Mouse (Mus musculus): ENCODE measurements around the gene Zbtb32.

Gene Zbtb32

DNA sequence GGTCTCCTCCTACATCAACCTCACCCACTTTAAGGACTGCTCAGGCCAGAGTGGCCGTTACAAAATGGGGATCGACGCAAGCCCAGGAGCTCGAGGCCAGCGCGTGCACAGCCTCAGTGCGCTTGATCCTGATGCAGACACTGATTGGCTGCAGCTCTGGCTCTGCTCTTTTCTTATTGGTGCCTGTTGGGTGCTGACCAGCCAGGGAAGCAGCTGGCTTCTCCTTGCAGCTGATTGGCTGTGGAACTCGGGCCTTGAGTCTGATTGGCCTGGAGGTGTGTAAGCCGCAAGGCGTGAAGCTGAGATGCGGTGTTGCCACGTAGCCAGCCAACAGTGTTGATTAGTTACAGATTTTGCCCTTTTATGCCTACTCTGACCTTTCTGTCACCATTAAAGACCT is at the start of gene Zbtb32:
Gene Zbtb32, minus strand, starts transcription at position 124 of the 400 bp plus-strand sequence.
- DNase-seq (ENCODE audit: low read depth, low spot score), result no peak

GRCm38 (mm10) chr7:30639083-30639482 is 40.4 kb upstream of the Zbtb32 start:
- DNase-seq (ENCODE audit: low read depth, low spot score), result no peak

GRCm38 (mm10) chr7:30636395-30636794 is 37.7 kb upstream of the Zbtb32 start:
- no peak for DNase-seq (ENCODE audit: low read depth, low spot score)

- no peak for DNase-seq (ENCODE audit: low read depth, low spot score)
Observed at GRCm38 (mm10) chr7:30635752-30636151, 37.0 kb upstream of the Zbtb32 start, which contains the start of gene Etv2. TSS of gene Etv2 (minus strand) at chr7:30635852.

DNA sequence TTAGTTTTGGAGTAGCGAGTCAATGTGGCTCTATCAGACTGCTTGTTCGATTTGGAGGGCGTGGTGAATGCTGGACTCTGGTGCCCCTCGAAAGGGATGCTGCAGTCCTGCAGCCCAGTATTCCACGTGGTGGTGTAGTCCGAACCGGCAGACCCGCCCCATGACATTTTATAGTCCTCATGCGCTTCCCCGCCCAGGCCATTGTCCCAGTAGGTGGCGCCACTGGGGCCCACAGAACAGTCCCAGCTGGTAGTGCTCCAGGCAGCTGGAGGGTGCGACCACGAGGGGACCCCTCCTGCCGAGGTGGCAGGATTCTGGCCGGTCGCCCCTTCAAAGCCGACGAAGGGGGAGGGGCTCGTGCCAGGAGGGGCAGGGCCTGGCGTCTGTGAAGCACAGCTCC is 35.9 kb upstream of the Zbtb32 start:
- DNase-seq (ENCODE audit: low read depth, low spot score), result no peak

GRCm38 (mm10) chr7:30633762-30634412 is 35.2 kb upstream of the Zbtb32 start:
- DNase-seq (ENCODE audit: low read depth, low spot score), result no peak

DNA sequence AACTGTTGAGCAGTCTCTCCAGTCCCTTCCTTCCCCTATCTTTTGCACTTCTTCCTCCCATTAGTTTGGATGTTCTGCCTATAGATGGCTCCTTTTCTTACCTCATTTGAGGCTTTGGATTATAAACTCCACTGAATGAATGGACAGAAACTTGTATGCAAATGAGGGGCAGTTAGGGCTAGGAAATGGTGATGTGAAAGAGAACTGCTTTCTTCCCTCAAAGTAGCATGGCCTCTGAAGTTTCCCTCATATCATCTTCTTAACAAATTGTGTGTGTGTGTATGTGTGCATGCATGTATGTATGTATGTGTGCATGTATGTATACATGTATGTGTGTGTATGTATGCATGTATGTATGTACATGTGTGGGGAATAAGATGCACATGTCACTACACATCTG is 30.3 kb upstream of the Zbtb32 start:
- DNase-seq (ENCODE audit: low read depth, low spot score), result no peak

GRCm38 (mm10) chr7:30626647-30627046 is 27.9 kb upstream of the Zbtb32 start:
- no peak for DNase-seq (ENCODE audit: low read depth, low spot score)

DNA sequence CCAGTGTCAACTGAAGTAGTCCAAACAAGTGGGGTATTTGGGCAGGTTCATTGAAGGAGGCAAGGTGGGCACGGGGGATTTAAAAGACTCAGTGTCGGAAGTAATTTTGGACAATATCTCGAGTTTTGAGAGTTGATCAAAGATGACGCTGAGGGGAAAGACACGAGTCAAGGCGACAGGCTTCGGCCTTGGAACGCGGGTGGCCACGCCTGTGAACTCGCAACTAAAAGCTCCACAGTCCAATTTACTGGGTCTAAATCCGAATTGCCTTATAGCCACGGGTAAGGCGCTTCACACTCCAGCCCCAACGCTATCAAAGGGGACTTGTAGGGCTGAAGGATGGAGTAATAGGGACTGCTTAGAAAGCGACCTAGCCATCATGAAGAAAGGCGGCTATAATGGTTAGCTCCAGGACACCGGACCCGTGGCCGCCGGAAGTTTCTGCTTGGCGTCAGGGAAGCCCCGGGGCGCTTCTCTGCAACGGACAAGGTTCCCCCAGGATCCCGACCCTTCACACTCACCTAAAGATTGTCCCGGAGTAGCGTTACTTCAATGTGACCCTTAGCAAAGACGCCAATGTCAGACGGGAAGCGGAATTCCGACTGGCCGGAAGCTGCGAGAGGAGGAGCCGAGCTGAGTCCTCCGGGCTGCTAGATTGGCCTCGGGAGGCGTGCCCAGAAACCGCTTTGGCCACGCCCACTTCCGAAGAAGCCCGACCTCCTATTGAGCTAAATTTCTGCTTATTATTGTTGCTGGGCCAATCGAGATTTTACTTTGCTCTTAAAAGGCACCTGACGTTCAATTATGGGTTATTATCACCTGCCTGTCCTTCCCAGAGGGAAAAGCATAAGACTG is 27.0 kb upstream of the Zbtb32 start, which contains the start of gene Cox6b1:
Gene Cox6b1, minus strand, starts transcription at position 622 of the 855 bp plus-strand sequence.
- DNase-seq (ENCODE audit: low read depth, low spot score), result peak; percentile 94

DNA sequence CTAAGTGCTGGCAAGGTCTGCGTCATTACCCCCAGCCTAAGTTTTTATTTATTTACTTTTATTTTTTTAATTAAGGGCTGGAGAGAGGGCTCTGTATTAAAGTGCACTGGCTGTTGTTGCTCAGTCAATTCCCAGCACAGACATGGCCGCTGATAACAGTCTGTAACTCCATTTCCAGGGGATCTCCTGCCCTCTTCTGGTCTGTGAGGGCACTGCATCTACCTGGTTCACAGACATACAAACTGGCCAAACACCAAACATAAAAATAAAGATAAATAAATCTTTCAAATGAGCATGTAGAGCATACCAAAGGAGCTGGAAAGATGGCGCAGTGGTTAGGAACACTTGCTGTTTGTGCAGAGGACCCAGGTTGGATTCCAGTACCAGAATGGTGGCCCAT is 20.5 kb upstream of the Zbtb32 start:
- DNase-seq (ENCODE audit: low read depth, low spot score), result no peak

DNA sequence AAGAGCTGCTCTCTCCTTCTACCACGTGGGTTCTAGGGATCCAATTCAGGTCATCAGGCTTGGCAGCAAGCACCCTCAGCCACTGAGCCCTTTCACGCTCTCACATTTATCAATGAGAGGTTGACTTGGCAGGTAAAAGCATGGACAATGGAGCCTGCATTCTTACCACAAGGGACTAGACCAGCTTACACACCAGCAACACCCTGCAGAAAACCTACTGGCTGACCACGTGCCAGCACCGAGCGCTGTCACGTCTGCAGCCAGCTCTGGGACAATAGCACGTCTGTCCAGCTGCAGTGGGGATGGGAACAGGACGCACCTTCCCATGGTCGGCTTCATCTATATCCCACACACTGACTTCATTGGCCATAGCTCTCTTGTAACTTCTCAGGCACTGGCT is 19.9 kb upstream of the Zbtb32 start:
- DNase-seq (ENCODE audit: low read depth, low spot score), result no peak

- DNase-seq (ENCODE audit: low read depth, low spot score), result no peak
Observed at GRCm38 (mm10) chr7:30615049-30615760, 16.5 kb upstream of the Zbtb32 start.

DNA sequence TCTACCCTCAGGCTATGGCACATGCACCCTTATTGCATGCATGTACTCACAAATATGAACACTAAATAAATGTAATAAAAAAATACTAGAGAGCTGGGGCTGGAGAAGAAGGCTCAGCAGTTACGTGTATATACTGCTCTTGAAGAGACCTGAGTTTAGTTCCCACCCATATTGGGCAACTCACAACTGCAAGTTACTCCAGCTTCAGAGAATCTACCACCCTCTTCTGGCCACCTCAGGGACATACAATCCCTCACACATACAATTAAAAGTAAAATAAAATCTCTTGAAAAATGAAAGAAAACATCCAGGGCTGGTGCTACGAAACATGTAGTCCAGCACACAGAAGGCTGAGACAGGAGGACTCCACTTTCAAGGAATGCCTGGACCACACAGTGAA is 15.7 kb upstream of the Zbtb32 start:
- DNase-seq (ENCODE audit: low read depth, low spot score), result no peak

- DNase-seq (ENCODE audit: low read depth, low spot score), result peak; percentile 28
Observed at GRCm38 (mm10) chr7:30613529-30614112, 14.9 kb upstream of the Zbtb32 start.

- no peak for DNase-seq (ENCODE audit: low read depth, low spot score)
Observed at GRCm38 (mm10) chr7:30612654-30613402, 14.1 kb upstream of the Zbtb32 start, which contains the start of gene Upk1a. TSS of gene Upk1a (minus strand) at chr7:30612847.

DNA sequence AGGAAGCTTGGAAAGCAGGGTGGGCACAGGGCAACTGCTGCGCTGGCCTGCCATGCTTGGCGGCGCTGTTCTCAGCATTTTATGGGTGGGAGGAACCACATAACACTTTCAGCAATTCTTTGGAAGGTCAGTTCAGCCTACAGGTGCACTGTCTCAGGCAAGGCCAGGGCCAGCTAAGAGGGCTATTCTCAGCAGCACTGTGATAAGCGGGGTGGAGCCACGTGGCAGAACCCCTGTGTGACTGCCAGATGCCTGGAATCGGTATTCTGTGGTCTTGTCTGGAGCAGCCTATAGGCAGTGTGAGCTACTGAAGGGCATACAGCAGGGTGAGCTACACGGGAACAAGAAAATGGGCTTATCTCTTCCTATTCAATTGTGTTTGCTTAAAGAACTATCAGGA is 11.3 kb upstream of the Zbtb32 start:
- no peak for DNase-seq (ENCODE audit: low read depth, low spot score)

GRCm38 (mm10) chr7:30608476-30608875 is 9.8 kb upstream of the Zbtb32 start:
- DNase-seq (ENCODE audit: low read depth, low spot score), result no peak

- no peak for DNase-seq (ENCODE audit: low read depth, low spot score)
Observed at GRCm38 (mm10) chr7:30607706-30608309, 9.1 kb upstream of the Zbtb32 start.

- DNase-seq (ENCODE audit: low read depth, low spot score), result no peak
Observed at GRCm38 (mm10) chr7:30604944-30605343, 6.2 kb upstream of the Zbtb32 start.

DNA sequence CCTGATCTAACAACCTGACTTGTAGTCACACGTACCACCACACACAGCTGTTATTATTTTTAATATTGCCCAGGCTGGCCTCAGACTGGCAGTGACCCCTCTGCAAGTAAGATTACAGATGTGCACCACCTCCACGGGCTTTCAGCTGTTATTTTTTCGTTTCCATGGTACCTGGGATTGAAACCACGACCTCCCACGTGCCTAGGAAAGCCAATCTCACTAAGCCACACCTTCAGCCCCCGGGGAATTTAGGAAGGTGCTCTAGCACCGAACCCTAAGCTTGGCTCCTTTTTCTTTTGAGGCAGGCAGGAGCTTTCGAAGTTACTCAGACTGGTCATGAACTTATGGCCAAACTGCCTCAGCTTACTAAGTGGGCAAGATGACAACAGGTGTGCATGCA is 5.7 kb upstream of the Zbtb32 start:
- no peak for DNase-seq (ENCODE audit: low read depth, low spot score)

DNA sequence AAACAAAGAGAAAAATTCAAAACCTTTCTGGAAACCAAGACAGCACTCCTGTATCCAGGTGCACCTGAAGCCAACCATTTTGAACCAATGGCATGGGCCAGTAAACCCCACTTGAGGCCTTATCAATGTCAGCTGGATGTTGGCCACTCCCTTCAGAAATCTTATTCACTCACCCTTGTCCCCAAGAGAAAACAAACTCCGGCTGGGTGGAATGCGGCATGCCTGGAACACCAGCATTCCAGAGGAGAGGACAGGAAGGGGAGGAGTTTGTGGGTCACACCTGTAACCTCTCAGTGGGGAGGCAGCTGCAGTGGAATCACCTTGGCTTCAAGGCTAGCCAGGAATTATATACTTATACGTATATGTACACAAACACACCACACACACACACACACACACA is 3.9 kb upstream of the Zbtb32 start:
- no peak for DNase-seq (ENCODE audit: low read depth, low spot score)

Data from skeletal muscle tissue, adult 2 months (tissue).